Mouse (Mus musculus) right cerebral cortex, postnatal 10 days (tissue): ENCODE results near the gene M6pr.
"Not testable (repeated sequence)": the region's sequence is repeated elsewhere in the genome, so short reads cannot be mapped to it uniquely, and the experiment has no call there.

ENCODE experiments used
- DNase-seq, 2 experiments: peaks; one replicate each; pipeline ENCODE4 v3.0.0; 2021; ENCODE audit warnings: low spot score in 2 of 2

M6pr gene

GRCm38 (mm10) chr6:122341038-122341810, 32.7 kb downstream of the M6pr start:
- DNase-seq, result no peak

GRCm38 (mm10) chr6:122342125-122342524, 33.6 kb downstream of the M6pr start:
- no peak for DNase-seq

GRCm38 (mm10) chr6:122343719-122344118, 35.2 kb downstream of the M6pr start:
- DNase-seq, result no peak

GRCm38 (mm10) chr6:122344386-122345116, 36.0 kb downstream of the M6pr start:
- DNase-seq, result no peak

- no peak for DNase-seq
Measured at GRCm38 (mm10) chr6:122345731-122346130, 37.2 kb downstream of the M6pr start.

- DNase-seq, result no peak
Measured at GRCm38 (mm10) chr6:122346399-122346798, 37.9 kb downstream of the M6pr start.

GRCm38 (mm10) chr6:122347326-122347725, 38.8 kb downstream of the M6pr start:
- DNase-seq, result not testable (repeated sequence)

- no peak for DNase-seq
Measured at GRCm38 (mm10) chr6:122355909-122356308, 47.4 kb downstream of the M6pr start.

GRCm38 (mm10) chr6:122357089-122357488, 48.6 kb downstream of the M6pr start:
- DNase-seq, result no peak

- DNase-seq, result no peak
Measured at GRCm38 (mm10) chr6:122365706-122366105, 57.2 kb downstream of the M6pr start.

GRCm38 (mm10) chr6:122366287-122366686, 57.8 kb downstream of the M6pr start:
- DNase-seq, result no peak

GRCm38 (mm10) chr6:122366976-122367375, 58.5 kb downstream of the M6pr start:
- no peak for DNase-seq
